14 mouse cellular contexts compared by ENCODE assay signal in the genomic region with DNA sequence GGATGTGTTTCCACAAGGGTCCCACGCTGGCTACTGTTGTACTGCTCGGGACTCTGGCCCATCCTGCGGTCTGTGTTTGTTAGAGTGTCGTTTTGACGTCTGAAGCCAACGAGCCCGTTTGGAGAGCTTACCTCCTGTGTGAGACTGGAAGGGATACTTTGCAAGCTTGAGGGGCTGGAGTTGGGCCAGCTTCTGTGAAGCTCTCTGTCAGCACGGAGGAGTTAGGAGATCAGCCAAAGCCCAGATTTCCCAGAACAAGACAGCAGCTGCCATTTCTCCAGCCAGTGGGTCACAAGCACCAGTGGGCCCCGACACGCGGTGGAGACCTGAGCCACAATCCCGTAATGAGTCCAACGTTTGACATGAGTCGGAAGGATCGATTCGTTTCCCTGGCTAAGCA. TPM values are rescaled to one million over a fixed set of nuclear protein-coding genes. Genes with fewer than 3 reads are reported as not detected.
"Had no signal": no experiment of that assay in that cellular context is flagged by ENCODE, and none has a peak within 500 bp of the region (broad histone marks: within the 10 kb centered on the region; RNA-seq: fewer than 3 reads in every experiment).

No protein-coding gene starts in this region.

- H3K4me3 ChIP-seq: intestine, embryonic 15.5 days; left cerebral cortex, adult 2 months; limb, embryonic 15.5 days; liver, embryonic 13.5 days; stomach, embryonic 15.5 days had no signal

- H3K9ac ChIP-seq: intestine, embryonic 15.5 days; limb, embryonic 15.5 days; liver, embryonic 13.5 days; liver, postnatal 0 days; stomach, embryonic 15.5 days had no signal

- DNase-seq: kidney, adult 18-20 months; kidney, postnatal 14 days; liver, embryonic 13.5 days; liver, postnatal 0 days; lung, postnatal 36 days; thymus, adult 2 months; thymus, postnatal 25 days had no signal

- H3K4me2 ChIP-seq: intestine, embryonic 15.5 days; limb, embryonic 15.5 days; liver, embryonic 13.5 days; stomach, embryonic 15.5 days had no signal

- ATAC-seq: intestine, embryonic 15.5 days; liver, postnatal 0 days; midbrain, embryonic 16.5 days had no signal

- H3K36me3 ChIP-seq: intestine, embryonic 15.5 days; limb, embryonic 15.5 days; liver, embryonic 13.5 days; stomach, embryonic 15.5 days had no signal

- H3K9me3 ChIP-seq: intestine, embryonic 15.5 days; limb, embryonic 15.5 days; liver, embryonic 13.5 days; stomach, embryonic 15.5 days had no signal

- H3K4me1 ChIP-seq: intestine, embryonic 15.5 days; liver, embryonic 13.5 days; stomach, embryonic 15.5 days had no signal

- H3K27ac ChIP-seq: intestine, embryonic 15.5 days; left cerebral cortex, adult 2 months; limb, embryonic 15.5 days; liver, embryonic 13.5 days; stomach, embryonic 15.5 days had no signal

RNA-seq across cellular contexts. Expression of a gene that starts 5.2 kb away (rescaled TPM):
- total RNA-seq: megakaryocyte progenitor cell, adult 5-6 weeks had no signal
- polyA plus RNA-seq: liver, postnatal 0 days; spleen, adult 2 months had no signal
